Mouse (Mus musculus): ENCODE data around the gene Sod1.
"Not testable (repeated sequence)": the region's sequence is repeated elsewhere in the genome, so short reads cannot be mapped to it uniquely, and the experiment has no call there.

The Sod1 gene

GRCm38 (mm10) chr16:90211767-90212166 is 8.8 kb upstream of the Sod1 start:
- DNase-seq (ENCODE audit: low spot score), result no peak

GRCm38 (mm10) chr16:90213477-90214339 is 6.8 kb upstream of the Sod1 start:
- DNase-seq (ENCODE audit: low spot score), result no peak

GRCm38 (mm10) chr16:90214731-90215565 is 5.6 kb upstream of the Sod1 start:
- DNase-seq (ENCODE audit: low spot score), result no peak

GRCm38 (mm10) chr16:90215879-90216278 is 4.7 kb upstream of the Sod1 start:
- DNase-seq (ENCODE audit: low spot score), result not testable (repeated sequence)

- no peak for DNase-seq (ENCODE audit: low spot score)
Observed at GRCm38 (mm10) chr16:90216414-90216813, 4.1 kb upstream of the Sod1 start.

- DNase-seq (ENCODE audit: low spot score), result no peak
Observed at GRCm38 (mm10) chr16:90217356-90217755, 3.2 kb upstream of the Sod1 start.

- no peak for DNase-seq (ENCODE audit: low spot score)
Observed at GRCm38 (mm10) chr16:90217926-90218325, 2.6 kb upstream of the Sod1 start.

GRCm38 (mm10) chr16:90219445-90219844 is 1.1 kb upstream of the Sod1 start:
- DNase-seq (ENCODE audit: low spot score), result not testable (repeated sequence)

GRCm38 (mm10) chr16:90220892-90221431 is 408 bp downstream of the Sod1 start:
- no peak for DNase-seq (ENCODE audit: low spot score)

- DNase-seq (ENCODE audit: low spot score), result no peak
Observed at GRCm38 (mm10) chr16:90221441-90222070, 1.0 kb downstream of the Sod1 start.

GRCm38 (mm10) chr16:90229897-90230296 is 9.3 kb downstream of the Sod1 start:
- no peak for DNase-seq (ENCODE audit: low spot score)

- DNase-seq (ENCODE audit: low spot score), result no peak
Observed at GRCm38 (mm10) chr16:90231302-90231701, 10.7 kb downstream of the Sod1 start.

GRCm38 (mm10) chr16:90233702-90234101 is 13.1 kb downstream of the Sod1 start:
- DNase-seq (ENCODE audit: low spot score), result no peak

GRCm38 (mm10) chr16:90234617-90235016 is 14.1 kb downstream of the Sod1 start:
- no peak for DNase-seq (ENCODE audit: low spot score)

- DNase-seq (ENCODE audit: low spot score), result no peak
Observed at GRCm38 (mm10) chr16:90235188-90235587, 14.6 kb downstream of the Sod1 start.

- DNase-seq (ENCODE audit: low spot score), result no peak
Observed at GRCm38 (mm10) chr16:90239128-90239746, 18.7 kb downstream of the Sod1 start.

GRCm38 (mm10) chr16:90241875-90242274 is 21.3 kb downstream of the Sod1 start:
- no peak for DNase-seq (ENCODE audit: low spot score)

GRCm38 (mm10) chr16:90242426-90243304 is 22.1 kb downstream of the Sod1 start:
- DNase-seq (ENCODE audit: low spot score), result no peak

GRCm38 (mm10) chr16:90250099-90250498 is 29.5 kb downstream of the Sod1 start:
- no peak for DNase-seq (ENCODE audit: low spot score)

- DNase-seq (ENCODE audit: low spot score), result not testable (repeated sequence)
Observed at GRCm38 (mm10) chr16:90251256-90251655, 30.7 kb downstream of the Sod1 start.

- no peak for DNase-seq (ENCODE audit: low spot score)
Observed at GRCm38 (mm10) chr16:90252521-90252920, 32.0 kb downstream of the Sod1 start.

Data from testis, postnatal 14 days (tissue).